7 mouse cellular contexts compared by ENCODE assay signal in genomic region chr11:88583259-88583833, GRCm38 (mm10).
A peak's percentile ranks its signal among the peaks of the same experiment; 100 is the strongest.
DNase-seq lines count a peak whose midpoint lies in the region; ATAC-seq and TF ChIP-seq lines count a peak whose summit lies in the region.

No protein-coding gene starts in this region.

- TF ChIP-seq CTCF in lung, postnatal 0 days (IDR thresholded peaks at IDR 0.05): no peak
- no peak for TF ChIP-seq CTCF in lung, adult 2 months (IDR thresholded peaks at IDR 0.05; ENCODE audit: insufficient read depth, low read length)

- H3K4me3 ChIP-seq in lung, postnatal 0 days (ENCODE audit: low read depth, low read length): no peak overlapping the region
- H3K4me3 ChIP-seq in lung, adult 2 months (replicated peaks; ENCODE audit: extremely low read depth, low read depth, low read length): no peak overlapping the region
- no peak overlapping the region for H3K4me3 ChIP-seq in embryonic facial prominence, embryonic 14.5 days (ENCODE audit: low read depth, low read length)
- no peak overlapping the region for H3K4me3 ChIP-seq in limb, embryonic 10.5 days
- no peak overlapping the region for H3K4me3 ChIP-seq in stomach, embryonic 15.5 days (replicated peaks)

- H3K36me3 ChIP-seq in lung, postnatal 0 days (ENCODE audit: insufficient read depth, low read length): no peaks in the 10 kb centered on the region
- H3K36me3 ChIP-seq in embryonic facial prominence, embryonic 14.5 days (ENCODE audit: control insufficient read depth, insufficient read depth, low read length): no peaks in the 10 kb centered on the region
- H3K36me3 ChIP-seq in limb, embryonic 10.5 days: peaks cover 20% of the 10 kb centered on the region
- 0 out of 2 replicates have a peak, but pooled peaks cover 1% of the 10 kb centered on the region for H3K36me3 ChIP-seq in stomach, embryonic 15.5 days

- no peak for DNase-seq in lung, postnatal 0 days (ENCODE audit: low spot score)
- DNase-seq in lung, adult 2 months: no peak
- peak; percentile 51 for DNase-seq in embryonic facial prominence, embryonic 14.5 days (ENCODE audit: low spot score)
- DNase-seq in limb, embryonic 10.5 days (ENCODE audit: low spot score): no peak
- no peak for DNase-seq in urinary bladder, adult 2 months (ENCODE audit: low spot score)
- DNase-seq in cerebellum, adult 9-10 months: no peak

- no peak overlapping the region for H3K4me2 ChIP-seq in lung, postnatal 0 days (replicated peaks; ENCODE audit: low read depth, low read length)
- H3K4me2 ChIP-seq in embryonic facial prominence, embryonic 14.5 days (ENCODE audit: low read depth, low read length): peak overlapping the region; percentile 39; the same call in 1 of the 2 replicates
- H3K4me2 ChIP-seq in stomach, embryonic 15.5 days: peak overlapping the region; percentile 36; the same call in 1 of the 2 replicates

- no peaks in the 10 kb centered on the region for H3K9me3 ChIP-seq in lung, postnatal 0 days (ENCODE audit: low read length)
- no peaks in the 10 kb centered on the region for H3K9me3 ChIP-seq in embryonic facial prominence, embryonic 14.5 days (ENCODE audit: control insufficient read depth, low read length)
- no peaks in the 10 kb centered on the region for H3K9me3 ChIP-seq in limb, embryonic 10.5 days (replicated peaks)
- no peaks in the 10 kb centered on the region for H3K9me3 ChIP-seq in stomach, embryonic 15.5 days

- peaks cover 32% of the 10 kb centered on the region; the same call in 1 of the 2 replicates for H3K4me1 ChIP-seq in lung, postnatal 0 days (ENCODE audit: insufficient read depth, low read depth, low read length)
- H3K4me1 ChIP-seq in lung, adult 2 months (ENCODE audit: control insufficient read depth, insufficient read depth, low read length): peaks cover 22% of the 10 kb centered on the region
- peaks cover 67% of the 10 kb centered on the region for H3K4me1 ChIP-seq in embryonic facial prominence, embryonic 14.5 days (ENCODE audit: control insufficient read depth, insufficient read depth, low read length)
- H3K4me1 ChIP-seq in limb, embryonic 10.5 days: peaks cover 90% of the 10 kb centered on the region
- peaks cover 48% of the 10 kb centered on the region for H3K4me1 ChIP-seq in stomach, embryonic 15.5 days

- no peak for TF ChIP-seq POLR2A in lung, adult 2 months (IDR thresholded peaks at IDR 0.05; ENCODE audit: borderline replicate concordance, extremely low read depth, low read depth, low read length)

- TF ChIP-seq EP300 in lung, postnatal 0 days (IDR thresholded peaks at IDR 0.05): no peak

- H3K27me3 ChIP-seq in lung, postnatal 0 days (replicated peaks; ENCODE audit: insufficient read depth, low read length): no peaks in the 10 kb centered on the region
- H3K27me3 ChIP-seq in embryonic facial prominence, embryonic 14.5 days (replicated peaks; ENCODE audit: control insufficient read depth, insufficient read depth, low read length): no peaks in the 10 kb centered on the region
- H3K27me3 ChIP-seq in limb, embryonic 10.5 days (ENCODE audit: low read depth, poor library complexity, severe bottlenecking): no peaks in the 10 kb centered on the region
- H3K27me3 ChIP-seq in stomach, embryonic 15.5 days (replicated peaks): no peaks in the 10 kb centered on the region

- H3K9ac ChIP-seq in lung, postnatal 0 days (replicated peaks; ENCODE audit: low read depth): no peak overlapping the region
- H3K9ac ChIP-seq in embryonic facial prominence, embryonic 14.5 days (ENCODE audit: low read depth, low read length): 0 out of 2 replicates have a peak overlapping the region, but pooled peaks have one; percentile 26
- H3K9ac ChIP-seq in stomach, embryonic 15.5 days: no peak overlapping the region

- ATAC-seq in lung, postnatal 0 days: no peak
- peak; percentile 25; the same call in 1 of the 2 replicates for ATAC-seq in embryonic facial prominence, embryonic 14.5 days (ENCODE audit: low read depth)
- ATAC-seq in stomach, embryonic 15.5 days (ENCODE audit: insufficient read depth, low FRiP score, low read depth): no peak

- 0 out of 2 replicates have a peak overlapping the region, but pooled peaks have one; percentile 54 for H3K27ac ChIP-seq in lung, postnatal 0 days (ENCODE audit: low read length)
- peak overlapping the region; percentile 83 for H3K27ac ChIP-seq in embryonic facial prominence, embryonic 14.5 days (replicated peaks; ENCODE audit: low read depth, low read length)
- H3K27ac ChIP-seq in limb, embryonic 10.5 days: peak overlapping the region; percentile 79
- H3K27ac ChIP-seq in stomach, embryonic 15.5 days: peak overlapping the region; percentile 60

- WGBS in lung, postnatal 0 days: 24% methylated on average over 8 of the region's 8 CpGs
- WGBS in lung, adult 2 months: 31% methylated on average over 8 of the region's 8 CpGs
- WGBS in embryonic facial prominence, embryonic 14.5 days: 5% methylated on average over 8 of the region's 8 CpGs
- 6% methylated on average over 8 of the region's 8 CpGs for WGBS in limb, embryonic 10.5 days
- WGBS in stomach, embryonic 15.5 days: 14% methylated on average over 8 of the region's 8 CpGs
